In genomic region chr6:149101943-149102243, GRCm38 (mm10) we compare ENCODE assay signal across 9 mouse cellular contexts. TPM values are rescaled to one million over a fixed set of nuclear protein-coding genes. Genes with fewer than 3 reads are reported as not detected.
DNase-seq lines count a peak whose midpoint lies in the region; ATAC-seq and TF ChIP-seq lines count a peak whose summit lies in the region.
"Had no signal": no experiment of that assay in that cellular context is flagged by ENCODE, and none has a peak within 500 bp of the region (broad histone marks: within the 10 kb centered on the region; RNA-seq: fewer than 3 reads in every experiment).

No protein-coding gene starts in this region.

- no peak for ATAC-seq in heart, embryonic 14.5 days (ENCODE audit: insufficient number of reproducible peaks, insufficient read depth, low FRiP score, low read depth)
- peak; percentile 4; the same call in 1 of the 2 replicates for ATAC-seq in granulocyte monocyte progenitor cell, adult 5-6 weeks (replicated peaks; ENCODE audit: poor library complexity, severe bottlenecking)
- ATAC-seq in liver, embryonic 16.5 days (ENCODE audit: low read depth), result no peak; the same call in 1 of the 2 replicates

- TF ChIP-seq EP300 in ES-Bruce4 (IDR thresholded peaks at IDR 0.05; ENCODE audit: insufficient read depth, low read depth, low read length), result no peak

- H3K27me3 ChIP-seq in heart, embryonic 14.5 days (ENCODE audit: control insufficient read depth, insufficient read depth, low read length), result no peaks in the 10 kb centered on the region
- H3K27me3 ChIP-seq in ES-Bruce4 (ENCODE audit: control insufficient read depth, insufficient read depth, low read length, poor library complexity, severe bottlenecking), result no peaks in the 10 kb centered on the region
- H3K27me3 ChIP-seq in liver, embryonic 16.5 days (ENCODE audit: control insufficient read depth, insufficient read depth, low read depth, low read length), result peaks cover 21% of the 10 kb centered on the region

- intact Hi-C loops in heart, postnatal 36 days (cut with DNase I), result loop anchor here (2.0 to 10.0 kb wide), 3 partner anchors 17 to 157 kb away; partner anchors contain the start of gene Sinhcaf

- H3K27ac ChIP-seq in heart, embryonic 14.5 days (replicated peaks in 1 of 2; ENCODE audit: control insufficient read depth in 1 of 2, insufficient read depth in 1 of 2, low read depth in 2 of 2, low read length in 2 of 2), result peak overlapping the region; percentile 92 to 97
- no peak overlapping the region for H3K27ac ChIP-seq in ES-Bruce4 (ENCODE audit: insufficient read depth, low read length)
- H3K27ac ChIP-seq in liver, embryonic 16.5 days (ENCODE audit: low read length), result peak overlapping the region; percentile 59; the same call in 1 of the 2 replicates

- DNase-seq in heart, postnatal 36 days, result no peak
- DNase-seq in urinary bladder, postnatal 25 days (ENCODE audit: low spot score), result no peak
- DNase-seq in thymus, postnatal 0 days (ENCODE audit: low spot score), result no peak
- no peak for DNase-seq in yolk sac, embryonic 10.5 days (ENCODE audit: low spot score)

- no peaks in the 10 kb centered on the region for H3K36me3 ChIP-seq in heart, embryonic 14.5 days (ENCODE audit: control insufficient read depth, insufficient read depth, low read length)
- H3K36me3 ChIP-seq in ES-Bruce4 (ENCODE audit: control insufficient read depth, insufficient read depth, low read length, poor library complexity, severe bottlenecking), result no peaks in the 10 kb centered on the region
- no peaks in the 10 kb centered on the region for H3K36me3 ChIP-seq in liver, embryonic 16.5 days (ENCODE audit: control insufficient read depth, insufficient read depth)

- no peak for TF ChIP-seq CTCF in ES-Bruce4 (IDR thresholded peaks at IDR 0.05; ENCODE audit: low read depth, low read length)

- peak overlapping the region; percentile 90 for H3K9ac ChIP-seq in heart, embryonic 14.5 days (ENCODE audit: low read length)
- peak overlapping the region; percentile 87 for H3K9ac ChIP-seq in ES-Bruce4 (ENCODE audit: low read depth, poor library complexity, severe bottlenecking)
- no peak overlapping the region; the same call in 1 of the 2 replicates for H3K9ac ChIP-seq in liver, embryonic 16.5 days (ENCODE audit: low read depth, low read length)

- 12% methylated on average over 7 of the region's 7 CpGs for WGBS in heart, embryonic 14.5 days
- whole genome bisulfite sequencing in liver, embryonic 16.5 days (ENCODE audit: insufficient replicate concordance), result 11% methylated on average over 7 of the region's 7 CpGs

- 0 out of 4 replicates have a peak, but pooled peaks cover 0 to 4% of the 10 kb centered on the region in 2 experiments for H3K4me1 ChIP-seq in heart, embryonic 14.5 days (ENCODE audit: control insufficient read depth in 2 of 2, insufficient read depth in 2 of 2, low read length in 2 of 2)
- H3K4me1 ChIP-seq in ES-Bruce4 (ENCODE audit: control insufficient read depth, insufficient read depth, low read length), result no peaks in the 10 kb centered on the region
- no peaks in the 10 kb centered on the region for H3K4me1 ChIP-seq in liver, embryonic 16.5 days (ENCODE audit: control insufficient read depth, low read depth, low read length)

- peak overlapping the region; percentile 87 to 95 for H3K4me3 ChIP-seq in heart, embryonic 14.5 days (ENCODE audit: control insufficient read depth in 1 of 2, insufficient read depth in 1 of 2, low read depth in 1 of 2, low read length in 2 of 2)
- H3K4me3 ChIP-seq in ES-Bruce4 (ENCODE audit: low read depth, low read length), result peak overlapping the region; percentile 68
- H3K4me3 ChIP-seq in liver, embryonic 16.5 days (ENCODE audit: low read depth, low read length), result peak overlapping the region; percentile 66

- peak overlapping the region; percentile 78 for H3K4me2 ChIP-seq in heart, embryonic 14.5 days (ENCODE audit: low read length)
- H3K4me2 ChIP-seq in liver, embryonic 16.5 days (ENCODE audit: low read depth, low read length), result peak overlapping the region; percentile 54

- TF ChIP-seq POLR2A in ES-Bruce4 (IDR thresholded peaks at IDR 0.05; ENCODE audit: insufficient read depth, low read length), result no peak

- no peaks in the 10 kb centered on the region for H3K9me3 ChIP-seq in heart, embryonic 14.5 days (ENCODE audit: control insufficient read depth, low read length)
- no peaks in the 10 kb centered on the region for H3K9me3 ChIP-seq in ES-Bruce4 (replicated peaks; ENCODE audit: control insufficient read depth, insufficient read depth, low read length, poor library complexity, severe bottlenecking)
- H3K9me3 ChIP-seq in liver, embryonic 16.5 days (replicated peaks; ENCODE audit: control insufficient read depth, low read length), result no peaks in the 10 kb centered on the region

RNA-seq across cellular contexts. Expression of gene Dennd5b, which starts 0.4 kb away (rescaled TPM):
- 11.3 and 11.4 TPM in 2 replicates for polyA plus RNA-seq in heart, embryonic 14.5 days (2014; fragmentation: Nextera tagmentation; extraction: Ambion mirVana)
- 10 to 100 TPM; 15.7 to 17.5 TPM for total RNA-seq in heart, postnatal 36 days (2021)
- polyA plus RNA-seq in ES-Bruce4 (2011; ENCODE audit: insufficient read depth, insufficient read length, low read depth, missing spikeins), result 13.2 and 14.3 TPM in 2 replicates
- 2.0 and 4.0 TPM in 2 replicates for total RNA-seq in granulocyte monocyte progenitor cell, adult 5-6 weeks (2014; fragmentation: Nextera tagmentation)
- 0.67 and 0.95 TPM in 2 replicates for total RNA-seq in granulocyte monocyte progenitor cell, adult 5-6 weeks (2017)
- polyA plus RNA-seq in liver, embryonic 16.5 days (2015; fragmentation: Nextera tagmentation; extraction: Ambion mirVana), result 4.5 TPM in 2 replicates
- polyA plus RNA-seq in thymus, postnatal 0 days (2015; fragmentation: Nextera tagmentation; extraction: Ambion mirVana), result 1.3 and 1.8 TPM in 2 replicates

RNA-seq across cellular contexts. Expression of gene Gm10203, which starts 28.1 kb away (rescaled TPM):
- polyA plus RNA-seq in heart, embryonic 14.5 days (2014; fragmentation: Nextera tagmentation; extraction: Ambion mirVana), result not detected in 2 replicates
- total RNA-seq in heart, postnatal 36 days (2021), result not detected
- not detected in 2 replicates for polyA plus RNA-seq in ES-Bruce4 (2011; ENCODE audit: insufficient read depth, insufficient read length, low read depth, missing spikeins)
- not detected in 2 replicates for total RNA-seq in granulocyte monocyte progenitor cell, adult 5-6 weeks (2014; fragmentation: Nextera tagmentation)
- total RNA-seq in granulocyte monocyte progenitor cell, adult 5-6 weeks (2017), result not detected in 2 replicates
- polyA plus RNA-seq in liver, embryonic 16.5 days (2015; fragmentation: Nextera tagmentation; extraction: Ambion mirVana), result not detected in 2 replicates
- not detected in 2 replicates for polyA plus RNA-seq in thymus, postnatal 0 days (2015; fragmentation: Nextera tagmentation; extraction: Ambion mirVana)
- total RNA-seq: MEL had no signal

RNA-seq across cellular contexts. Expression of gene Etfbkmt, which starts 37.8 kb away (rescaled TPM):
- polyA plus RNA-seq in heart, embryonic 14.5 days (2014; fragmentation: Nextera tagmentation; extraction: Ambion mirVana), result 12.8 and 15.5 TPM in 2 replicates
- total RNA-seq in heart, postnatal 36 days (2021), result 10 to 100 TPM; 25.7 to 33.1 TPM
- 24.5 and 25.8 TPM in 2 replicates for polyA plus RNA-seq in ES-Bruce4 (2011; ENCODE audit: insufficient read depth, insufficient read length, low read depth, missing spikeins)
- total RNA-seq in granulocyte monocyte progenitor cell, adult 5-6 weeks (2014; fragmentation: Nextera tagmentation), result 7.8 and 23.3 TPM in 2 replicates
- total RNA-seq in granulocyte monocyte progenitor cell, adult 5-6 weeks (2017), result 6.1 and 10.3 TPM in 2 replicates
- 13.3 and 15.7 TPM in 2 replicates for polyA plus RNA-seq in liver, embryonic 16.5 days (2015; fragmentation: Nextera tagmentation; extraction: Ambion mirVana)
- polyA plus RNA-seq in thymus, postnatal 0 days (2015; fragmentation: Nextera tagmentation; extraction: Ambion mirVana), result 12.2 and 13.3 TPM in 2 replicates
